Mouse (Mus musculus) cortical plate, adult 2 months (tissue): ENCODE measurements around the gene Fam71e2. TPM values are rescaled to one million over a fixed set of nuclear protein-coding genes. Genes with fewer than 3 reads are reported as not detected.

Source experiments
- H3K27ac ChIP-seq: fragments of 200-500 bp; 2 replicates; pipeline ENCODE4 v1.5.1; 2012; ENCODE audit warnings: low read length, control low read depth, inconsistent platforms; ENCODE audit not compliant: insufficient read depth
- H3K4me1 ChIP-seq: fragments of 200-500 bp; 2 replicates; pipeline ENCODE4 v1.6.1; 2011; ENCODE audit warnings: low read length; ENCODE audit not compliant: control insufficient read depth, insufficient read depth
- H3K4me3 ChIP-seq: fragments of 200-500 bp; 2 replicates; pipeline ENCODE4 v1.5.1; 2011; ENCODE audit warnings: mild to moderate bottlenecking, low read length, control low read depth; ENCODE audit not compliant: insufficient read depth
- CTCF ChIP-seq: fragments of 200-500 bp; IDR thresholded peaks from 2 replicates; pipeline ENCODE4 v1.5.1; 2011; ENCODE audit warnings: mild to moderate bottlenecking, control low read depth, low read length; ENCODE audit not compliant: insufficient read depth; ENCODE audit errors: extremely low read depth
- POLR2A ChIP-seq: fragments of 200-500 bp; IDR thresholded peaks from 2 replicates; pipeline ENCODE4 v1.6.1; 2011; ENCODE audit warnings: mild to moderate bottlenecking, low read length, control low read depth; ENCODE audit not compliant: insufficient read depth; ENCODE audit errors: extremely low read depth
- polyA plus RNA-seq: library from polyadenylated mRNA; depleted of rRNA; stranded (reverse); fragments of >200 nt; gene quantifications from 2 replicates; pipeline ENCODE4 v1.2.3, GENCODE M21; 2012

The Fam71e2 gene
- polyA plus RNA-seq, 1 experiment, result not detected

GRCm38 (mm10) chr7:4741672-4742481 is 29.2 kb downstream of the Fam71e2 start:
- TF ChIP-seq CTCF (no peak), POLR2A (no peak)

GRCm38 (mm10) chr7:4741151-4741550 is 30.0 kb downstream of the Fam71e2 start:
- Histone ChIP-seq H3K4me3 (peak overlapping the region; percentile 64; the same call in 1 of the 2 replicates), H3K4me1 (0 out of 2 replicates have a peak, but pooled peaks cover 3% of the 10 kb centered on the region), H3K27ac (peak overlapping the region; percentile 82; the same call in 1 of the 2 replicates)
- TF ChIP-seq POLR2A (no peak), CTCF (no peak)

More at GRCm38 (mm10) chr7:4741672-4742481, 29.2 kb downstream of the Fam71e2 start:
- no peak overlapping the region; the same call in 1 of the 2 replicates for H3K4me3 ChIP-seq
- H3K27ac ChIP-seq, result no peak overlapping the region
- 0 out of 2 replicates have a peak, but pooled peaks cover 3% of the 10 kb centered on the region for H3K4me1 ChIP-seq

- Histone ChIP-seq H3K4me3 (peak overlapping the region; percentile 64), H3K27ac (peak overlapping the region; percentile 82), H3K4me1 (0 out of 2 replicates have a peak, but pooled peaks cover 3% of the 10 kb centered on the region)
- TF ChIP-seq CTCF (no peak), POLR2A (no peak)
Observed at GRCm38 (mm10) chr7:4740309-4740727, 30.8 kb downstream of the Fam71e2 start.

GRCm38 (mm10) chr7:4739544-4740275 is 31.4 kb downstream of the Fam71e2 start, which contains the start of gene Kmt5c:
Kmt5c (plus strand) TSS chr7:4740115.
- Histone ChIP-seq H3K4me1 (0 out of 2 replicates have a peak, but pooled peaks cover 3% of the 10 kb centered on the region), H3K4me3 (peak within 1 kb of the TSS; percentile 64), H3K27ac (peak within 1 kb of the TSS; percentile 82)
- TF ChIP-seq CTCF (no peak), POLR2A (peak; percentile 80)

GRCm38 (mm10) chr7:4739041-4739543 is 32.0 kb downstream of the Fam71e2 start:
- no peak overlapping the region for H3K27ac ChIP-seq
- H3K4me1 ChIP-seq, result 0 out of 2 replicates have a peak, but pooled peaks cover 3% of the 10 kb centered on the region
- H3K4me3 ChIP-seq, result no peak overlapping the region; the same call in 1 of the 2 replicates
- TF ChIP-seq CTCF, result no peak
- no peak for TF ChIP-seq POLR2A

- H3K27ac ChIP-seq, result no peak overlapping the region
- no peak overlapping the region for H3K4me3 ChIP-seq
- no peak for TF ChIP-seq POLR2A
- no peak for TF ChIP-seq CTCF
- no peaks in the 10 kb centered on the region for H3K4me1 ChIP-seq
Observed at GRCm38 (mm10) chr7:4732968-4733392, 38.1 kb downstream of the Fam71e2 start.

GRCm38 (mm10) chr7:4731090-4731489 is 40.0 kb downstream of the Fam71e2 start:
- no peak for TF ChIP-seq CTCF
- no peak for TF ChIP-seq POLR2A
- no peaks in the 10 kb centered on the region for H3K4me1 ChIP-seq
- no peak overlapping the region for H3K27ac ChIP-seq
- no peak overlapping the region for H3K4me3 ChIP-seq

GRCm38 (mm10) chr7:4725169-4725568 is 45.9 kb downstream of the Fam71e2 start, which contains the start of gene Tmem150b:
Tmem150b (minus strand) TSS chr7:4725249.
- TF ChIP-seq CTCF, result no peak
- TF ChIP-seq POLR2A, result no peak
- H3K4me3 ChIP-seq, result no peak within 1 kb of the TSS
- no peak within 1 kb of the TSS for H3K27ac ChIP-seq
- no peaks in the 10 kb centered on the region; the same call in 1 of the 2 replicates for H3K4me1 ChIP-seq

GRCm38 (mm10) chr7:4724359-4724758 is 46.7 kb downstream of the Fam71e2 start:
- TF ChIP-seq CTCF (no peak), POLR2A (no peak)
- Histone ChIP-seq H3K4me3 (no peak overlapping the region), H3K27ac (no peak overlapping the region), H3K4me1 (no peaks in the 10 kb centered on the region; the same call in 1 of the 2 replicates)
